Mouse (Mus musculus) adrenal gland, adult 2 months (tissue): ENCODE results near the gene Gm20821. TPM values are rescaled to one million over a fixed set of nuclear protein-coding genes. Genes with fewer than 3 reads are reported as not detected.
"Not testable (repeated sequence)": the region's sequence is repeated elsewhere in the genome, so short reads cannot be mapped to it uniquely, and the experiment has no call there.

Experiments
- DNase-seq: peaks from one replicate; pipeline ENCODE4 v3.0.0; 2021
- long read RNA-seq: library from polyadenylated mRNA; stranded (forward); transcript quantifications from one replicate; pipeline ENCODE4 v2.0.0, GENCODE M21; 2021
- polyA plus RNA-seq: library from polyadenylated mRNA; depleted of rRNA; stranded (reverse); fragments of >200 nt; gene quantifications from 2 replicates; pipeline ENCODE4 v1.2.3, GENCODE M21; 2012; rRNA removed
- total RNA-seq, 2 experiments: library from RNA; stranded (reverse); gene quantifications; 2 replicates each; pipeline ENCODE4 v1.2.3; 2021

The Gm20821 gene
- total RNA-seq (not detected), polyA plus RNA-seq (not detected in 2 replicates)
- long read RNA-seq = 0 reads

DNA sequence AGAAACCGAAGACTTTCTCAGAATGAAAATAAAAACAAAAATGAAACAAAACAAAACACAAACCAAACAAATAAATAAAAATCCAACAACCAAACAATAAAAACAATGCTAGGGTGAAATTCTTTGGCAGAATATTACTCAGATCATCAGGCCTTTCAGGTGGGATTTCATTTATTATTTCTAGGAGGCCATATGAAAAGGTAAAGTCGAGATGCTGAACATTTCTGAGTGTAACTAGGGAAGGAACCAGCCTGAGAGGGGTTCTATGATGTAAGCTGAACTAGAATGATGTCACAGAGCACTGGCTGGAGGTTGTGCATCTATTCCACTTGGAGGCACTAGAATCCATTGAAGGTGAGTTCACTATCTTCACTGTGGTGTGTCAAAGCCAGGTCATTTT lies at the start of gene Gm20821:
Gm20821 (plus strand) TSS at position 301 of the 400 bp plus-strand sequence.
- not testable (repeated sequence) for DNase-seq
